Mouse (Mus musculus): ENCODE results near the gene Clpsl2.

- no peak for TF ChIP-seq GATA1 (IDR thresholded peaks at IDR 0.05; ENCODE audit: low read length)
- no peak for TF ChIP-seq TAL1 (IDR thresholded peaks at IDR 0.05; ENCODE audit: low read length)
These were observed 37.3 kb downstream of the Clpsl2 start for GRCm38 (mm10) chr17:28586509-28586908.

All from erythroblast, embryonic 14.5 days (primary cell).